Mouse (Mus musculus) fat pad, adult 2 months (tissue): Measurements from ENCODE around the gene Gna11.
A peak's percentile ranks its signal among the peaks of the same experiment; 100 is the strongest.

Experiments used
- DNase-seq: peaks from one replicate; pipeline ENCODE4 v3.0.0-alpha.2; 2011; ENCODE audit warnings: low read depth, low spot score; ENCODE audit errors: extremely low read depth

Gna11 gene

GRCm38 (mm10) chr10:81507095-81507494 is 37.9 kb downstream of the Gna11 start:
- DNase-seq = no peak

- no peak for DNase-seq
Observed at GRCm38 (mm10) chr10:81505016-81505664, 39.9 kb downstream of the Gna11 start.

GRCm38 (mm10) chr10:81502658-81503057 is 42.3 kb downstream of the Gna11 start:
- DNase-seq = no peak

GRCm38 (mm10) chr10:81501863-81502262 is 43.1 kb downstream of the Gna11 start:
- DNase-seq = no peak

GRCm38 (mm10) chr10:81500032-81500431 is 45.0 kb downstream of the Gna11 start, which contains the start of gene S1pr4:
TSS of gene S1pr4 (minus strand) at chr10:81500132.
- no peak for DNase-seq

GRCm38 (mm10) chr10:81499250-81499901 is 45.6 kb downstream of the Gna11 start:
- no peak for DNase-seq

GRCm38 (mm10) chr10:81498316-81499249 is 46.4 kb downstream of the Gna11 start:
- DNase-seq = no peak

GRCm38 (mm10) chr10:81497401-81498270 is 47.4 kb downstream of the Gna11 start:
- no peak for DNase-seq

GRCm38 (mm10) chr10:81496969-81497368 is 48.0 kb downstream of the Gna11 start:
- DNase-seq = no peak

GRCm38 (mm10) chr10:81496264-81496901 is 48.6 kb downstream of the Gna11 start, which contains the start of gene Ncln:
TSS of gene Ncln (minus strand) at chr10:81496392.
- DNase-seq = peak; percentile 83

- no peak for DNase-seq
Observed at GRCm38 (mm10) chr10:81495616-81496263, 49.2 kb downstream of the Gna11 start.

GRCm38 (mm10) chr10:81495151-81495550 is 49.8 kb downstream of the Gna11 start:
- no peak for DNase-seq

GRCm38 (mm10) chr10:81494260-81495041 is 50.5 kb downstream of the Gna11 start:
- peak; percentile 42 for DNase-seq

GRCm38 (mm10) chr10:81493601-81494220 is 51.3 kb downstream of the Gna11 start:
- DNase-seq = no peak

GRCm38 (mm10) chr10:81492606-81493240 is 52.3 kb downstream of the Gna11 start:
- no peak for DNase-seq

GRCm38 (mm10) chr10:81491018-81491417 is 54.0 kb downstream of the Gna11 start:
- no peak for DNase-seq

GRCm38 (mm10) chr10:81489941-81490340 is 55.0 kb downstream of the Gna11 start:
- DNase-seq = no peak

GRCm38 (mm10) chr10:81488081-81488480 is 56.9 kb downstream of the Gna11 start:
- DNase-seq = no peak
